Mouse (Mus musculus) liver, embryonic 13.5 days (tissue): Measurements from ENCODE around the gene Usp36. TPM values are rescaled to one million over a fixed set of nuclear protein-coding genes. Genes with fewer than 3 reads are reported as not detected.
A peak's percentile ranks its signal among the peaks of the same experiment; 100 is the strongest.

ENCODE experiments used
- ATAC-seq: fragments of 200-750 bp; cut with Nextera tagmentation; 2 replicates; pipeline ENCODE4 v1.8.0; 2017; ENCODE audit warnings: low read depth, mild to moderate bottlenecking, moderate number of reproducible peaks, moderate library complexity
- DNase-seq: peaks from one replicate; pipeline ENCODE4 v3.0.0; 2022
- H3K27ac ChIP-seq: fragments of 300-500 bp; sonication (generic); 2 replicates; pipeline ENCODE4 v1.5.1; 2015; ENCODE audit warnings: moderate library complexity, mild to moderate bottlenecking, inconsistent platforms
- H3K27me3 ChIP-seq: fragments of 300-500 bp; sonication (generic); 2 replicates; pipeline ENCODE4 v1.6.1; 2015; ENCODE audit warnings: mild to moderate bottlenecking, inconsistent platforms
- H3K36me3 ChIP-seq: fragments of 300-500 bp; sonication (generic); 2 replicates; pipeline ENCODE4 v1.6.1; 2015; ENCODE audit warnings: mild to moderate bottlenecking, inconsistent platforms
- H3K4me1 ChIP-seq: fragments of 300-500 bp; sonication (generic); replicated peaks from 2 replicates; pipeline ENCODE4 v1.6.1; 2015; ENCODE audit warnings: inconsistent platforms
- H3K4me2 ChIP-seq: fragments of 300-500 bp; sonication (generic); 2 replicates; pipeline ENCODE4 v1.6.1; 2015; ENCODE audit warnings: inconsistent platforms, mild to moderate bottlenecking, moderate library complexity
- H3K4me3 ChIP-seq: fragments of 300-500 bp; sonication (generic); replicated peaks from 2 replicates; pipeline ENCODE4 v1.5.1; 2015; ENCODE audit warnings: mild to moderate bottlenecking, inconsistent platforms
- H3K9ac ChIP-seq: fragments of 300-500 bp; sonication (generic); 2 replicates; pipeline ENCODE4 v1.6.1; 2015; ENCODE audit warnings: mild to moderate bottlenecking, inconsistent platforms
- H3K9me3 ChIP-seq: fragments of 300-500 bp; sonication (generic); replicated peaks from 2 replicates; pipeline ENCODE4 v1.6.1; 2016; ENCODE audit warnings: inconsistent platforms
- WGBS: fragments of 180-500 bp; shearing (Covaris S2); methylation state at CpG from one replicate; pipeline ENCODE4 v1.1.7; 2015; ENCODE audit not compliant: insufficient replicate concordance; 5-methylcytosine and 5-hydroxymethylcytosine counted together
- polyA plus RNA-seq: library from polyadenylated mRNA; unstranded; fragments of >200 nt; fragmentation: Nextera tagmentation; extraction: Ambion mirVana; gene quantifications from 2 replicates; pipeline ENCODE4 v1.2.1, GENCODE M21; 2015

The Usp36 gene
- polyA plus RNA-seq, 1 experiment from 2014 or later: 6.9 TPM

DNA sequence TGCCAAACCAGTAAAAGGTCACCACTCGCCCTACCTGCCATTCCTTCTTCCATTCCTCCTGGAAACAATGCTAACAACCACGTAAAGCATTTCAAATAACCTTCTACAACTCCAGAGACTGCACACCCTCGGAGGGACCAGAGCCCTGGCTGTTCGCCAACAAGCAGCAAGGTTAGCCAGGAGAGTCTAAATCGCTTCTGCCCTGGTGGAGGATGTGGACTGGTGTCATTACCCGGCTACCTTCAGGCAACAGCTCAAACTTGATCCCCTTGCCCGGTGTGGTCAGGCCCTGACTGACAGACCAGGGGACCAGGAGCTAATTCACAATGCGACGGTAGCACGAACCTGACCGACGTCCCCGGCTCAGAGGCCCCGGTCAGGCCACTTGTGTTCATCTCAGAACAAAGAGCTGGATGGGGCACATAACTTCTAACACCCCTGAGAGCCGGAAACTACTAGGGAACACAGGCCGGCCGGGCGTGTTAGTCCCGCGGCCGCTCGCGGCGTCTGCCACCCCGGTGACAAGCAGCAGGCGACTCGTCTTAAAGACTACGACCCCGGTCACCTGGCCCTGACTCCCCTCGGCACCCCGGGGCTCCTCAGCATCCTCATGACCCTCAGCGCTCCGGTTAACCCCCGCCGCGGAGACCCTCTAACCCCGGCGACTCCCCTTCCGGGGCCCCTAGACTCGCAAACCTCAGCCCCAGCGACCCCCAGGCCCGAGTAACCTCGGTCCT lies 42.5 kb downstream of the Usp36 start:
- peak overlapping the region; percentile 85 for H3K9ac ChIP-seq
- no peaks in the 10 kb centered on the region for H3K9me3 ChIP-seq
- H3K4me1 ChIP-seq: peaks cover 42% of the 10 kb centered on the region
- peak overlapping the region; percentile 13 for H3K27ac ChIP-seq
- peak overlapping the region; percentile 99 for H3K4me2 ChIP-seq
- DNase-seq (peak; percentile 23), ATAC-seq (no peak)
- H3K4me3 ChIP-seq: peak overlapping the region; percentile 77
- 5% methylated on average over 43 of the region's 43 CpGs for WGBS
- H3K27me3 ChIP-seq: peaks cover 15% of the 10 kb centered on the region
- H3K36me3 ChIP-seq: no peaks in the 10 kb centered on the region

GRCm38 (mm10) chr11:118246724-118247123 lies 43.3 kb downstream of the Usp36 start:
- DNase-seq: no peak
- H3K4me3 ChIP-seq: peak overlapping the region; percentile 77
- H3K27ac ChIP-seq: no peak overlapping the region
- H3K36me3 ChIP-seq: no peaks in the 10 kb centered on the region
- H3K27me3 ChIP-seq: peaks cover 15% of the 10 kb centered on the region
- H3K9ac ChIP-seq: peak overlapping the region; percentile 85; the same call in 1 of the 2 replicates
- 63% methylated on average over 5 of the region's 5 CpGs for WGBS
- peak overlapping the region; percentile 99 for H3K4me2 ChIP-seq
- peaks cover 42% of the 10 kb centered on the region for H3K4me1 ChIP-seq
- ATAC-seq: no peak
- no peaks in the 10 kb centered on the region for H3K9me3 ChIP-seq

DNA sequence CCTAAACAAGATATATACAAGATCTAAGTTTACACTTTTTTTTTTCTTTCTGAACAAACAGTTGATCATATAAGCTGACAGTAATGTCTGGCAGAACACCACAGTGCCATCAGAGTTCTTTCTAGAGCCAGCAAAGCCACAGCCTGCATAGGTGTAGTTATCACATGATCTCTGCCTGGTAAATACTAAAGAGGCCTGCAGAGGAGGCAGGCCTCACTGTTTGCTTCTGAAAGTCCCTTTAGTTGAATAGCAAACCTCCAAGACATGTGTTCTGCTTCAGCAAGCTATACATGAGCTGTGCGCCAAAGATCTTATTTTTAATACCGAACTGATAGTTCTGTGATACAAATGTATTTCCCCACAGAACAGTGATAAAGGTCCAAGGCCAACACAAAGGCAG lies 44.9 kb downstream of the Usp36 start:
- Histone ChIP-seq H3K4me2 (no peak overlapping the region), H3K9me3 (no peaks in the 10 kb centered on the region), H3K27me3 (peaks cover 15% of the 10 kb centered on the region), H3K36me3 (no peaks in the 10 kb centered on the region), H3K4me1 (peaks cover 51% of the 10 kb centered on the region), H3K4me3 (no peak overlapping the region), H3K9ac (no peak overlapping the region), H3K27ac (no peak overlapping the region)
- ATAC-seq (no peak), DNase-seq (no peak)
- 68% methylated on average over 2 of the region's 2 CpGs for WGBS

DNA sequence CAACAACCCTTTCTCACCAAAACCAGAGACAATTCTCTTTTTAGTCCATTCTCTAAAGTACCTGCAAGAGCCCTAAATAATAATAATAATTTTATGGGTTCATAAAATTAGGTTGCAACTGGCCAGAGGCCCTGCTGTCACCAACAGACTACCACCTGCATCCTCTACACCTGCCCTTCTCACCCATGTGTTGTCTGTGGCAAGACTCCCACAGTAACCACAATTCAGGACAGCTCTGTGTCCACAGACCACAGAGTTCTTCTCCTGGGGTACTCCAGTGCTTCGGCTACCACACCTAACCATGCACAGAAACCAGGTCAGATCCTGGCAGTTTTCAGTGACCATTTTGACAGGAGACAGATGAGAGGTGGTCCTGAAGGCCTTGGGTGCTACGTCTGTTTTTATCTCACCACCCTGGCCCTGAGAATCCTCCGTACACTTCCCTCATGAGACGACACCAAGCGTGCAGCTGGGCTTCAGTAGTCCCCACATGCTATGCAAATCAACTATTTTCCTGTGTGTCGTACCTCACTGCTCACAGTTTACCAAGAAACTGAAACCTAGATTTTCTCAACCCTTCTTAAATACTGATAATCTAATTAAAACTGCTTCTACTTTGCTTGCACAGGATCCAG lies 46.3 kb downstream of the Usp36 start:
- Histone ChIP-seq H3K4me1 (peaks cover 50% of the 10 kb centered on the region), H3K9me3 (no peaks in the 10 kb centered on the region), H3K27me3 (peaks cover 15% of the 10 kb centered on the region), H3K4me2 (no peak overlapping the region), H3K36me3 (no peaks in the 10 kb centered on the region), H3K9ac (no peak overlapping the region), H3K4me3 (no peak overlapping the region), H3K27ac (no peak overlapping the region)
- 44% methylated on average over 6 of the region's 6 CpGs for WGBS
- ATAC-seq (no peak), DNase-seq (no peak)

- DNase-seq (no peak), ATAC-seq (no peak)
- H3K9me3 ChIP-seq: no peaks in the 10 kb centered on the region
- no peak overlapping the region for H3K4me3 ChIP-seq
- no peak overlapping the region for H3K27ac ChIP-seq
- no peak overlapping the region for H3K9ac ChIP-seq
- peaks cover 9% of the 10 kb centered on the region for H3K27me3 ChIP-seq
- 69% methylated on average over 4 of the region's 4 CpGs for WGBS
- H3K36me3 ChIP-seq: no peaks in the 10 kb centered on the region
- peaks cover 42% of the 10 kb centered on the region for H3K4me1 ChIP-seq
- no peak overlapping the region for H3K4me2 ChIP-seq
Measured at GRCm38 (mm10) chr11:118242506-118242905, 47.5 kb downstream of the Usp36 start.

- peaks cover 38% of the 10 kb centered on the region for H3K4me1 ChIP-seq
- DNase-seq (no peak), ATAC-seq (no peak)
- H3K9me3 ChIP-seq: no peaks in the 10 kb centered on the region
- H3K27me3 ChIP-seq: no peaks in the 10 kb centered on the region
- H3K4me3 ChIP-seq: no peak overlapping the region
- 67% methylated on average over 4 of the region's 4 CpGs for WGBS
- no peaks in the 10 kb centered on the region for H3K36me3 ChIP-seq
- H3K4me2 ChIP-seq: no peak overlapping the region
- no peak overlapping the region for H3K9ac ChIP-seq
- no peak overlapping the region for H3K27ac ChIP-seq
Measured at GRCm38 (mm10) chr11:118240388-118240787, 49.7 kb downstream of the Usp36 start.

- Histone ChIP-seq H3K27me3 (no peaks in the 10 kb centered on the region), H3K9ac (no peak overlapping the region), H3K4me2 (no peak overlapping the region), H3K4me1 (peaks cover 40% of the 10 kb centered on the region), H3K9me3 (no peaks in the 10 kb centered on the region), H3K36me3 (no peaks in the 10 kb centered on the region), H3K27ac (no peak overlapping the region), H3K4me3 (no peak overlapping the region)
- 64% methylated on average over 14 of the region's 14 CpGs for WGBS
- no peak for ATAC-seq
- no peak for DNase-seq
Measured at GRCm38 (mm10) chr11:118239281-118240198, 50.5 kb downstream of the Usp36 start.

DNA sequence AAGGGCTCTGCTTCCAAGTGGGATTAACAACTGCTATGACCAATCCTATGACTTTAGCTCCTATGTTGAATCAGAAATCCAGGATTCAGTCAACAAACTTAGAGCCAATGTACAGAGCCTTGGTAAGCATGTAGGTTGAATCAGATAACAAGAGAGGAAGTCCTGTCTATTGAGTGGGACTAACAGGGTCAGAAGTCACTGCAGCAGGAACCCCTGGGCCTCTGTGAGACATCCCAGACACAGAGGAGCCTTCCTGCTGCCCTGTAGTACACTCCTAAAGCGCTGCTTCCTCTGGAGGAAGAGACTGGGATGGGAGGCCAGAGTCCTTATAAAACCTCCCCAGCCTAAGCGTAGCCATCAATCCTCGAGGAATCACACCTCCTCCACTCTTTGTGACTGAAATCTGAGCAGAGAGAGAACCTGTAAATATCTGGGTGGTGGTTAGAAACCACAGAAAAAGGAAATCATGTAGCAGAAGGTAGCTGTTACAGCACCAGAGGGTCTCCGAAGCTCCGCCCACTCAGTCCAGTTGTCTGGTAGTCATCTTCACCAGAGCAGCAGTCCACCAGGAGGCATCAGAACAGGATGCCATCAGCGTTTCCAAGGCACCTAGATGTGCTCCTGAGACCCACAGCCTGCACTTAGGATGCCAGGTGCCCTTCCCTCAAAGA lies 53.4 kb downstream of the Usp36 start:
- H3K27ac ChIP-seq: peak overlapping the region; percentile 50; the same call in 1 of the 2 replicates
- WGBS: 19% methylated on average over 6 of the region's 6 CpGs
- H3K4me2 ChIP-seq: no peak overlapping the region
- DNase-seq: no peak
- no peak overlapping the region for H3K9ac ChIP-seq
- H3K4me1 ChIP-seq: peaks cover 47% of the 10 kb centered on the region
- peak; percentile 62; the same call in 1 of the 2 replicates for ATAC-seq
- H3K36me3 ChIP-seq: no peaks in the 10 kb centered on the region
- no peaks in the 10 kb centered on the region for H3K27me3 ChIP-seq
- H3K4me3 ChIP-seq: no peak overlapping the region
- no peaks in the 10 kb centered on the region for H3K9me3 ChIP-seq

GRCm38 (mm10) chr11:118234929-118235328 lies 55.1 kb downstream of the Usp36 start:
- Histone ChIP-seq H3K9ac (no peak overlapping the region), H3K4me2 (no peak overlapping the region), H3K4me1 (peaks cover 49% of the 10 kb centered on the region), H3K27ac (no peak overlapping the region), H3K27me3 (no peaks in the 10 kb centered on the region), H3K9me3 (no peaks in the 10 kb centered on the region), H3K4me3 (no peak overlapping the region), H3K36me3 (no peaks in the 10 kb centered on the region)
- WGBS: 54% methylated on average over 7 of the region's 7 CpGs
- ATAC-seq (no peak), DNase-seq (no peak)

- Histone ChIP-seq H3K4me2 (no peak overlapping the region), H3K9me3 (no peaks in the 10 kb centered on the region), H3K27ac (no peak overlapping the region), H3K27me3 (no peaks in the 10 kb centered on the region), H3K4me1 (peaks cover 46% of the 10 kb centered on the region), H3K9ac (no peak overlapping the region), H3K4me3 (no peak overlapping the region), H3K36me3 (no peaks in the 10 kb centered on the region)
- DNase-seq (no peak), ATAC-seq (no peak)
- 39% methylated on average over 6 of the region's 6 CpGs for WGBS
Measured at GRCm38 (mm10) chr11:118234500-118234899, 55.5 kb downstream of the Usp36 start.

DNA sequence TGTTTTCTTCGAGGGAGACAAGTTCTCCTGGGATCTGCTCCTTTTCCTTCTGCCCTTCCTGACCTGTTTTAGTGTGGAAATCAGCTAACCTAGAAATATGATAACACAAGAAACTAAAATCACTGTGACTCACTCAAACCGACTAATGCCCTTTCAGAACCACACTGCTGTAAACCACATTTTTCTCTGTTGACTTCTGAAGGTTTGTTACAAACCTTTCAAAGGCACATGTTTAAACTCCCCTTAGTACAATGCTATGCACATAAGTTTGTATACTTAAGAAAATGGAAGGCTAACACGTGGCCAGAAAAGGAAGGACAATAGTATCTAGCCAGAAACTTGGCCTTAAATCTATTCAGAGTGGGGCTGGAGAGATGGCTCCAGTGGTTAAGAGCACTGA lies 56.1 kb downstream of the Usp36 start:
- H3K4me1 ChIP-seq: peaks cover 43% of the 10 kb centered on the region
- no peak overlapping the region for H3K4me2 ChIP-seq
- ATAC-seq: no peak
- 48% methylated on average over 3 of the region's 3 CpGs for WGBS
- no peaks in the 10 kb centered on the region for H3K36me3 ChIP-seq
- no peak overlapping the region for H3K27ac ChIP-seq
- H3K4me3 ChIP-seq: no peak overlapping the region
- no peak for DNase-seq
- no peaks in the 10 kb centered on the region for H3K9me3 ChIP-seq
- H3K9ac ChIP-seq: no peak overlapping the region
- H3K27me3 ChIP-seq: no peaks in the 10 kb centered on the region
